Comparison of ENCODE assay signal across 13 mouse cellular contexts in genomic region chr15:85701128-85701930, GRCm38 (mm10). TPM values are rescaled to one million over a fixed set of nuclear protein-coding genes. Genes with fewer than 3 reads are reported as not detected.
DNase-seq lines count a peak whose midpoint lies in the region; ATAC-seq and TF ChIP-seq lines count a peak whose summit lies in the region.
"Had no signal": no experiment of that assay in that cellular context is flagged by ENCODE, and none has a peak within 500 bp of the region (broad histone marks: within the 10 kb centered on the region; RNA-seq: fewer than 3 reads in every experiment).

No protein-coding gene starts in this region.

- no peaks in the 10 kb centered on the region for H3K9me3 ChIP-seq in forebrain, embryonic 13.5 days (replicated peaks)
- no peaks in the 10 kb centered on the region for H3K9me3 ChIP-seq in forebrain, embryonic 10.5 days
- H3K9me3 ChIP-seq in kidney, embryonic 16.5 days (ENCODE audit: low read length): no peaks in the 10 kb centered on the region
- no peaks in the 10 kb centered on the region for H3K9me3 ChIP-seq in hindbrain, postnatal 0 days (ENCODE audit: low read length)
- H3K9me3 ChIP-seq: G1E; limb, embryonic 13.5 days had no signal

- DNase-seq in forebrain, embryonic 10.5 days (ENCODE audit: extremely low spot score, low spot score): no peak
- no peak for DNase-seq in kidney, postnatal 36 days
- no peak for DNase-seq in hindbrain, postnatal 0 days (ENCODE audit: low spot score)
- no peak for DNase-seq in lung, postnatal 10 days
- DNase-seq in layer of hippocampus, adult 18-20 months (ENCODE audit: low spot score in 2 of 2): no peak
- DNase-seq: lung, postnatal 4 days had no signal

- H3K4me3 ChIP-seq in forebrain, embryonic 13.5 days: no peak overlapping the region
- no peak overlapping the region for H3K4me3 ChIP-seq in forebrain, embryonic 10.5 days
- H3K4me3 ChIP-seq in kidney, embryonic 16.5 days (ENCODE audit: low read length): no peak overlapping the region
- H3K4me3 ChIP-seq in brown adipose tissue, adult 24 weeks (ENCODE audit: insufficient read depth, low read depth, low read length): no peak overlapping the region
- H3K4me3 ChIP-seq in hindbrain, postnatal 0 days (ENCODE audit: low read length): no peak overlapping the region
- H3K4me3 ChIP-seq: limb, embryonic 13.5 days had no signal

- no peak overlapping the region for H3K4me2 ChIP-seq in forebrain, embryonic 13.5 days
- no peak overlapping the region for H3K4me2 ChIP-seq in kidney, embryonic 16.5 days (replicated peaks; ENCODE audit: low read depth, low read length)
- no peak overlapping the region for H3K4me2 ChIP-seq in hindbrain, postnatal 0 days (ENCODE audit: low read depth, low read length)
- H3K4me2 ChIP-seq: limb, embryonic 13.5 days had no signal

- peak overlapping the region; percentile 64 for H3K27ac ChIP-seq in forebrain, embryonic 13.5 days
- H3K27ac ChIP-seq in forebrain, embryonic 10.5 days: no peak overlapping the region
- H3K27ac ChIP-seq in kidney, embryonic 16.5 days (ENCODE audit: low read length): peak overlapping the region; percentile 27; the same call in 1 of the 2 replicates
- peak overlapping the region; percentile 88 for H3K27ac ChIP-seq in brown adipose tissue, adult 24 weeks (replicated peaks; ENCODE audit: low read depth, low read length)
- peak overlapping the region; percentile 78 for H3K27ac ChIP-seq in hindbrain, postnatal 0 days
- H3K27ac ChIP-seq: limb, embryonic 13.5 days had no signal

- no peaks in the 10 kb centered on the region for H3K27me3 ChIP-seq in forebrain, embryonic 13.5 days
- H3K27me3 ChIP-seq in forebrain, embryonic 10.5 days (ENCODE audit: poor library complexity, severe bottlenecking): peaks cover 44% of the 10 kb centered on the region
- no peaks in the 10 kb centered on the region for H3K27me3 ChIP-seq in kidney, embryonic 16.5 days (ENCODE audit: insufficient read depth, low read length)
- no peaks in the 10 kb centered on the region for H3K27me3 ChIP-seq in hindbrain, postnatal 0 days (ENCODE audit: insufficient read depth, low read length)
- H3K27me3 ChIP-seq: limb, embryonic 13.5 days had no signal

- ATAC-seq in forebrain, embryonic 13.5 days: no peak
- no peak for ATAC-seq in kidney, embryonic 16.5 days (ENCODE audit: low FRiP score, low TSS enrichment)
- no peak for ATAC-seq in hindbrain, postnatal 0 days

- 88% methylated on average over 10 of the region's 10 CpGs for WGBS in forebrain, embryonic 13.5 days
- 90% methylated on average over 10 of the region's 10 CpGs for WGBS in forebrain, embryonic 10.5 days
- 70% methylated on average over 10 of the region's 10 CpGs for WGBS in kidney, embryonic 16.5 days
- WGBS in hindbrain, postnatal 0 days: 68% methylated on average over 10 of the region's 10 CpGs

- no peak overlapping the region for H3K9ac ChIP-seq in forebrain, embryonic 13.5 days
- no peak overlapping the region for H3K9ac ChIP-seq in kidney, embryonic 16.5 days (replicated peaks; ENCODE audit: low read length)
- H3K9ac ChIP-seq in hindbrain, postnatal 0 days (replicated peaks; ENCODE audit: low read length): no peak overlapping the region
- H3K9ac ChIP-seq: limb, embryonic 13.5 days had no signal

- H3K4me1 ChIP-seq in forebrain, embryonic 13.5 days: peaks cover 30% of the 10 kb centered on the region
- H3K4me1 ChIP-seq in forebrain, embryonic 10.5 days: peaks cover 5% of the 10 kb centered on the region; the same call in 1 of the 2 replicates
- H3K4me1 ChIP-seq in kidney, embryonic 16.5 days (ENCODE audit: insufficient read depth, low read length): peaks cover 39% of the 10 kb centered on the region
- H3K4me1 ChIP-seq in brown adipose tissue, adult 24 weeks (ENCODE audit: control insufficient read depth, insufficient read depth, insufficient read length, low read length): peaks cover 68% of the 10 kb centered on the region
- H3K4me1 ChIP-seq in hindbrain, postnatal 0 days (ENCODE audit: insufficient read depth, low read length): peaks cover 21% of the 10 kb centered on the region; the same call in 1 of the 2 replicates
- H3K4me1 ChIP-seq: limb, embryonic 13.5 days had no signal

- H3K36me3 ChIP-seq in forebrain, embryonic 13.5 days (ENCODE audit: poor library complexity, severe bottlenecking): peaks cover 98% of the 10 kb centered on the region
- no peaks in the 10 kb centered on the region for H3K36me3 ChIP-seq in forebrain, embryonic 10.5 days (replicated peaks)
- H3K36me3 ChIP-seq in kidney, embryonic 16.5 days (ENCODE audit: insufficient read depth, low read length): peaks cover 80% of the 10 kb centered on the region
- H3K36me3 ChIP-seq in hindbrain, postnatal 0 days (ENCODE audit: insufficient read depth, low read length): peaks cover 59% of the 10 kb centered on the region

- TF ChIP-seq CTCF in hindbrain, postnatal 0 days (IDR thresholded peaks at IDR 0.05; ENCODE audit: low read depth): no peak

RNA-seq across cellular contexts. Expression of gene Ppara, which starts 33.5 kb away (rescaled TPM):
- polyA plus RNA-seq in forebrain, embryonic 13.5 days (2015; fragmentation: Nextera tagmentation; extraction: Ambion mirVana): 0.44 and 0.63 TPM in 2 replicates
- polyA plus RNA-seq in forebrain, embryonic 10.5 days (2016; fragmentation: Nextera tagmentation; extraction: Ambion mirVana): 0.11 and 0.20 TPM in 2 replicates
- polyA plus RNA-seq in kidney, embryonic 16.5 days (2015; fragmentation: Nextera tagmentation; extraction: Ambion mirVana): 5.1 and 5.9 TPM in 2 replicates
- 53.5 and 108 TPM in 2 replicates for polyA plus RNA-seq in brown adipose tissue, adult 24 weeks (2012; ENCODE audit: insufficient read depth, insufficient read length, missing spikeins)
- total RNA-seq in hindbrain, postnatal 0 days (2014; rRNA removed): 1.2 and 6.6 TPM in 2 replicates
- polyA plus RNA-seq in hindbrain, postnatal 0 days (2015; fragmentation: Nextera tagmentation; extraction: Ambion mirVana): 1.9 and 2.7 TPM in 2 replicates
- total RNA-seq in layer of hippocampus, adult 18-20 months (2021): 1 to 10 TPM; 2.9 to 3.4 TPM
- total RNA-seq: granulocyte monocyte progenitor cell, adult 5-6 weeks; hematopoietic stem cell, adult 5-6 weeks had no signal
- polyA plus RNA-seq: G1E had no signal
